Mouse (Mus musculus): Measurements from ENCODE around the gene Fam135a. TPM values are rescaled to one million over a fixed set of nuclear protein-coding genes. Genes with fewer than 3 reads are reported as not detected.

Gene Fam135a
- total RNA-seq, 2 experiments from 2014 or later = 36.3 to 37.5 TPM

DNA sequence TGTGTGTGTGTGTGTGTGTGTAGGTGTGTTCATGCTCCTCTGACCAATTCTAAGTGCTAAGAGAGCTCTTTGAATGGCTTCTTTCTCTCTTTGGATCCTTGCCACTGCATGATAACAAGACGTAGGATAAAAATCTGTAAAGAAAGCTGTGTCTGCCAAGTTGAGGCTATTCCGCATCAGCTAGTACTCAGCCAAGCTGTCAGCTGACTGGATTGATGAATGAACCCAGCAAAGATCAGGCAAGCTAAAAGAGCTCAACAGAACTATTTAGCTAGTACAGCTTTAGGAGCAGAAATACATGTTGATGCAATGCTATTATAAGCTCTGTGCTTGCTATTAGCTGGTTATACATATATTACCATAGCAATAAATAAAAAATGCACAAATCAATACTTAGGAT lies 25.7 kb downstream of the Fam135a start:
- intact Hi-C loops (cut with DNase I) = no loop called here
- DNase-seq (ENCODE audit: extremely low spot score in 1 of 2, low spot score in 2 of 2) = peak in 1 of 2 experiments; percentile 29

DNA sequence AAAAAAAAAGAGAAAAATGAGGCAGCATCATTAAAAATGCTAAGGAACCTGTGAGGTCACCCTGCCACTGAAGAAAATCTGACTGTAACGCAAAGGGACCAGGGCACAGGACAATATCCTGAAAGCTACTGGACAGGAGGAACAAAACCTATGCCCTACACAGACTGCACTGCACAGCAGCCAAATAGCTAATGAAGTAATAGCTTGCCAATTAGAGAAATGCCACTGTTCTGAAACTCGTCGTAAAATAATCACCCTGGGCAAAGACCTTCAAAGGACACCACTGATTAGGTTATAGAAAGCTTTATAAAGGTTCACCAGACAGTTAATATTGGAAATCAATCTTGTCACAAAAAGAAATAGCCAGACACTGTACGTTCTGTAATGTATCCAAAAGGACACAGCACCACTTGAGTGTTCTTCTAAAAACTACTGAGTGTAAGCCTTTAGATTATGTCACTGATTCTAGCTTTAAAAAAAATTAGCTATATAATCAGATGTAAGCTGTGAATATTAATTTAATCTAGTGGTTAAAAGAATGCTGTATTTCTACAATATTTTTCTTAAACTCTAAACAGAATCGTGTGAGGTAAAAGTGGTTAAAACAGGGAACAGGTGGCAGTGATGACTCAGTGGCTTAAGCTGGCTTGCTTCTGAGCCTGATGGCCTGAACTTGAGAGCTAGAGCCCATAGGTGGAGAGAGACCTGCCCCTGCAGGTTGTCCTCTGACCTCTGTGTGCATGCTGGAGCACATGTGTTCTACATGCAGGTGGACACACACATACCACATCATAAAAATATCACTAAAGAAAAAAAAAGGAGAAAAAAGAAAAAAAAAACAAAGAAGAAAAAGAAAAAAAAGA lies 26.5 kb downstream of the Fam135a start:
- no peak for DNase-seq (ENCODE audit: extremely low spot score in 1 of 2, low spot score in 2 of 2)
- intact Hi-C loops (cut with DNase I) = no loop called here

DNA sequence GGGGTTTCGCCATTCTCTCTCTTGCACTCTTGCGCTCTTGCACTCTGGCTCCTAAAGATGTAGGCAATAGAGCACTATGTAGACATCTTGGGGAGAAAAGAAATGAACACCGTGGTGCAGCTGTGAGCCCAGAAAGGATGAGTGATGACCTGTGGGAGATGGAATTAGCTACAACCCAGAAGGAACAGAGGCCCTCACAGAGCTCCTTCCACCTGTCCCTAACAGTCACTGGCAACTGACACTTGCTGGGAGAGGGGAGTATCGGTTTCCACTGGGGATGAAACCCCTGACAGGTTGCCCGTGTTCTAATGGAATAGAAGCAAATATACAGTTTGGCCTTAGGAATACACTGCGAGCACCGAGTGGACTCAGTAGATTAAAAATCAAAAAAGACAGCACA lies 31.3 kb downstream of the Fam135a start:
- intact Hi-C loops (cut with DNase I) = no loop called here
- DNase-seq (ENCODE audit: extremely low spot score in 1 of 2, low spot score in 2 of 2) = no peak

DNA sequence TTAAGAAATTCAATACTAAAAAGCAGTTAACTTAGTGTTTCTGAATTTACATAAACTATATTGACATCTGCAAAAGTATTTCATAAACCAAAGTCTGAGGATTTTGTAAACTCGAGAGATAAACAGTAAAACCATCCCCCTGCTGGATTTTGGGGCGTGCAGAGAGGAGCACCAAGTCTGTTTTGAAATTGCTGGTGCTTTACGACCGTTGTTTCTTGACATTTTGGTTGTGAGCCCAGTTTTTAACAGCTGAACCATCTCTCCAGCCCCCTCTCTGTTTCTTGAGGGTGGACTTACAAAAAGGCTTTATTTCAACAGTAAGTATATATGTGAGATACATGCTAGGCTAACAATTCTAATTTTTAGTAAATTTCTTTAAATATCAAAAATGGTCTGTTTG lies 33.4 kb downstream of the Fam135a start:
- DNase-seq (ENCODE audit: extremely low spot score in 1 of 2, low spot score in 2 of 2) = no peak
- intact Hi-C loops (cut with DNase I) = no loop called here

DNA sequence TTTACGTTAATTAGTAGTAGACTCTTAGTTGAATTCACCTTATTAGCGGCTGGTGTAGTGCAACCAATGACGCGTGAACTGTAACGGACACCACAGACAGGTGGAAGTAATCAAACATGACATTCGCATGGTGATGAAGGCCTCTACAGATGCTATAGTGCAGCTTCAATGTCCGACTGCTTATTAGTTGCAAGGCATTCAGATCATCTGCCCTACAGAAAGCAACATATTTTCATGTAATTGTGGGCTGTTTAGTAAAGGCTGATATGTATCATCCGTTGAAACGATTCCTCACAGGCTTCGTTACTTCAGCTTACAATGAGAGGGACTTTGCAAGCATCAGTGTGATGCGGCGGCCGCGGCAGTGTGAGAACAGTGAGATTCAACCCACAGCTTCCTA lies 44.4 kb downstream of the Fam135a start:
- intact Hi-C loops (cut with DNase I) = no loop called here
- no peak for DNase-seq (ENCODE audit: extremely low spot score in 1 of 2, low spot score in 2 of 2)

DNA sequence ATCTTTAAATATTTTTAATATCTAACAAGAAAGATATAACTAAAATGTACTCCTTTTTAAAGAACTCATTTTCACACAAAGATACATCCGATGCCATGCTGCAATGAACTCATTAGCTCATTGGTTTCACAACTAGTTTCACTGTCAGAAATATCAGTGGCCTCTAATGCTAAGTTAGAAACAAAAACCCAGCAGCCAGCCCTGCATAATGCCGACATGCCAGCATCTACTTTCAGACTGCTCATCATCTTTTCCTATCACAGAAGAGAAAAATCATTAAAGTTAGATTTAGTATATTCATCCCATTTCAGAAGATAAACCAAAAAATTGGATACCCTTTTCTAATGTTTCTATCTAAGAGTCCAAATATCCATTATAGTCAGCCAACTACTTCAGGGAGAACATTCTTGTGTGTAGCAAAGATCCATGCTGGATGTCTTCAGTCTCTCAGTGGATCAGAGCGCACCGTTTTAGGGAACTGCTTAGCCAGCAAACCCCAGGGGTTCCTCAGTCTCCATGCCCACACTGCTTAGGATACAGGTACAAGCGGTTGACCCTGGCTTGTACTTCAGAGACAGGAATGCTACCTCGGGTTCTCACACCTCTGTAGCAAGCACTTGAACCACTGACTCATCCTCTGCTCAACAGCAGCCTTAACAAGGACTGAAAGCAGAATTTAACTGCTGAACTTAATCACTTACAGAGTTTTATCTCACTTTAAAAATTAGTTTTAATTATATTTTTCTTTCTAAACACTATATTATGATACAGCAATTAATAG lies 53.2 kb downstream of the Fam135a start:
- no peak for DNase-seq (ENCODE audit: extremely low spot score in 1 of 2, low spot score in 2 of 2)
- intact Hi-C loops (cut with DNase I) = no loop called here

DNA sequence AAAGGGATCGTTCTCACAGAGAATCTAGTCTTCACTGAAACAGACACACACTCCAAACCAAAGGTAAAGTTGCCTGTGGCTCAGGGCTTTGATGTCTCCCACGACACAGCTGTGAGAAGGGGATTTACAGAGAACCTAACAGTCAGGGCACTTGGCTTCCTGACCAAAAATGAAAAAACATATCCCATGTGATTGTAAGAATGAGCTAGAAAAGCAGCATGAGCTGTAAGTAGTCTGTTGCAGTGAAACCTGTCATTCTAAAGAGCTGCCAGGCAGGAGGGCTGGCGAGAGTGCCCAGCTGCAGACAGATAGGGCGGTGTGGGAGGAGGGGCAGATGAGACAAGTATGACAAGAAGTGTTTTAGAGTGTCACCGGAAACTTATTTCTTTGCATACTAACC lies 54.5 kb downstream of the Fam135a start:
- intact Hi-C loops (cut with DNase I) = no loop called here
- no peak for DNase-seq (ENCODE audit: extremely low spot score in 1 of 2, low spot score in 2 of 2)

DNA sequence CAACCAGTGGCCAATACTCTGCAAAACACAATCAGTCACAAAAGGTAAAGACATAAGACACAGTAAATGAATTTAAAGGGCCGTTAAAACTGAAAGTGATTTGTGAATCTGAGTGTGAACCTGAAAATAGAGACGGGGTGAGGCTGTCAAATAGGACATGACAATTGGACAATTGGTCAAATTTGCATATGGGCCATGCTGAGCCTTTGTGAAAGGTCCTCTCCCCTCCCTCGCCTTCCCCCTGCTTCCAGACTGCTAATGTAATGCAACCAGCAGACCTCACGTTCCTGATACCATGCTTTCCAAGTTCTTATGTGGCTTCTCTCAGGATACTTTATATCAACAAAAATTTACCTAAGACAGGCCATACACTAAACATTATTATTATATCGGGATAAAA lies 57.1 kb downstream of the Fam135a start:
- intact Hi-C loops (cut with DNase I) = no loop called here
- DNase-seq (ENCODE audit: extremely low spot score in 1 of 2, low spot score in 2 of 2) = no peak

DNA sequence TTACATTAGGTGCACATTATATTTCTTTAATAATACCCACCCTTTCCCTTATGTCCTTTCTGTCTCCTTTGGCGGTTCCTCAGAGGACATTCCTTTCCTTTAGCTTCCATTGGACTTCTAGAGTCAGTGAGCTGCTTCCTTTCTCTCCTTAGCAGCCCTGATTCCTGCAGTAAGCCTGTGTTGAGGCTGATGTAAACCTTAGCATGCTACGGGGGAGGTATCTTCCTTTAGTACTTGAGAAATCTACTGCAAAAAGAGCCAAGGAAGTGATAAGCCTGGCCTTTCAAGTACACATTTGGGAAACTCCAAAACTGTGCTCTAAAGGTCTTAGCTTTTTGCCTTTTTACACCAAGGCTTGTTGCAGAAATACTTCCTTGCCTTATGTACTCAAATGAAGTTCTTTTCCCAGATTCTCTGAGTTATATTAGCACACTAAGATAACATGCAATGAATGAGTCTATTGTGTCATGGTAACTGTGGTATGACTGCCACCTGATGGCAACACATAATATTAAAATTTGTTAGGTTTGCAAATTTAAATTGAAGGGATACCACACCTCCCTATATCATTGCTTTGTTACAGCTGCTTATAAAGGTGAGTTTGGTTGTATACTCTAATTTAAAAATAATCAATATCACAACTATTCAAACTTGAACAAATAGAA lies 66.2 kb downstream of the Fam135a start:
- intact Hi-C loops (cut with DNase I) = loop anchor here (10.0 kb wide), 1 partner anchor 269 kb away; the partner anchor contains the start of gene B3gat2
- DNase-seq (ENCODE audit: extremely low spot score in 1 of 2, low spot score in 2 of 2) = no peak

DNA sequence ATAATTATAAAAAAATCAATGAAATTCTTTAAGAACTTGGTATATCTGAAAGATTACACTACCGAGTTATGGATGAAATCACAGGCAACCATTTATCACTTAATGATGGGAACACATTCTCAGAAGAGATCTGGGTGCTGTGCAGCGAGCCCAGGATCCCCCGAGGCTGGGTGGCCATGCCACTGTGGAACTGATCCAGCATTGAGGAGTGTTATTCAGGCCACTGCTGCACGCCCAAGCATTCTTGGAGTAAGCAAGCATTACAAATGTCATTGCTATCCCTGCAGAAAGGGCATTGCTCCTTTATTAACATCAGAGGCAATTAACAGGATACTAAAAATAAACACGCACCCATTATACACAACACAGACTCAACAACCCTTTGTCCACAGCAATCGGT lies 89.3 kb downstream of the Fam135a start:
- intact Hi-C loops (cut with DNase I) = no loop called here

DNA sequence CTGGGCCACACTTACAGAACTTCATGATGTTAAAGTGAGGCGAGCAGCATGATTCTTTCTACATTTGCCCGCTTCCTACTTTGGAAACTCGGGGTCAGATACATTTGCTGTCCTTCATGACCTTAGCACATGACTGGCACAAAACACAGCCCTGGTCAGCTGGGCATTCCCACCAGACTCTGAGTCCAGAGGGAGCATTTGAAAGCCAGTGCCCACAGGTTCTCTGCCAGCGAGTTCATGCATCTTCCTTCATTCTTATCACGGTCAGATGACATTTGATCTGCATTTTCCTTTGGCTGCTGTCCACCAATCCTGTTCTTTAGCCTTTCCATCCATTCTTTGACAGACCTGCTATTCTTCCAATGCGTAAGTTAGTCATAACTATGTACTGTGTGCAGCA lies 90.1 kb downstream of the Fam135a start:
- intact Hi-C loops (cut with DNase I) = no loop called here
- DNase-seq (ENCODE audit: extremely low spot score in 1 of 2, low spot score in 2 of 2) = no peak

More for the DNA sequence above, 89.3 kb downstream of the Fam135a start:
- no peak for DNase-seq (ENCODE audit: extremely low spot score in 1 of 2, low spot score in 2 of 2)

DNA sequence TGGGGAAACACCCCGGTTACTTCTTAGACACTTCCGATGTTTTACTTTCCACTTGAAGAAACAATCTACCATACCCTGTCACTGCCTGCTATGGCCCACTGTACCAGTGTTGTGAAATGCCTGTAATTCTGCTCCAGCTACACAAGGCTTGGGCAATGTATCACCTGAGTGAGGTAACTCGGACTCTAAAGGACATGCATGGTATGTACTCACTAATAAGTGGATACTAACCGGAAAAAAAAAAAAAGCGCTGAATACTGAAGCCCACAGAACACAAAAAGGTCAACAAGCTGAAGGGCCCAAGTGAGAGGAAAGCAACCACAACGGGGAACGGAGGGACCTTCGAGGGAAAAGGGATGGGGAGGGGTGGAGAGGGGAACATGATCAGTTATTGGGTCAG lies 92.5 kb downstream of the Fam135a start:
- no peak for DNase-seq (ENCODE audit: extremely low spot score in 1 of 2, low spot score in 2 of 2)
- intact Hi-C loops (cut with DNase I) = loop anchor here (5.0 to 10.0 kb wide), 3 partner anchors 85 to 183 kb away; partner anchors contain the start of gene Smap1

DNA sequence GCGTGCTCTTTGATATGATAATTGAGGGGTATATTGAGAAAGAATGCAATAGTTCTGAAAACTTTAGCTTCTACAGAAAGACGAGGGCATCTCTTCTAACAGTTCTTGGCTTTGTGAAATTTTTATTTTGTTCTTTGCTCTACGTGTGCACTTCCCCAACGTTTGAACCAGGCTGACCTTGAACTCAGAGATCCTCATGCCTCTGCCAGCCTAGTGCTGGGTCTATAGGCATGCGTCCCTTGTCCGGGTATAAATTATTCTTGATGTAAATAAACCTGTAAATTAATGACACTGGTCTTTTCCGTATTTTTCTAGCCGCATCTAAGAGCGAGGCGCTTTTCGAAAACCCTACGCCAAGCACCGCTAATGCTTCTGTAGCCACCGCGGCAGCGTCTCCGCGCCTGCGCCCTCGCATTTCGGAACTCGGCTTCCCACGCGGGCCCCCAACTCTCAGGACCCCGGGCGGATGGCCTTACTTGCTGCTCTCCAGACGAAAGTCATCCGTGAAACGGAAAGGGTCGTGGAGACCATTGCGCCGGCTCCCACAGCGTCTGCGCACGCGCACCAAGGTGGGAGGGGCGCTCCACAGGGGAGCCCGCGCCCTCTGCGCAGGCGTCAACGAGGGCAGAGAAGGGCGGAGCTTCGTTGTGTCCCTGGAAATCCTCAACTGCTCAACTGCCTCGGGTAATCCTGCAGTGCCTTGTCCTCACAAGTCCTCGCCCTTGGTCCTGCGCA lies 94.9 kb downstream of the Fam135a start, which contains the start of gene Sdhaf4:
Sdhaf4 (minus strand) TSS at position 587 of the 735 bp plus-strand sequence.
- peak; percentile 87 to 93 for DNase-seq (ENCODE audit: extremely low spot score in 1 of 2, low spot score in 2 of 2)
- intact Hi-C loops (cut with DNase I) = loop anchor here (5.0 to 10.0 kb wide), 3 partner anchors 83 to 180 kb away; partner anchors contain the start of gene Smap1

DNA sequence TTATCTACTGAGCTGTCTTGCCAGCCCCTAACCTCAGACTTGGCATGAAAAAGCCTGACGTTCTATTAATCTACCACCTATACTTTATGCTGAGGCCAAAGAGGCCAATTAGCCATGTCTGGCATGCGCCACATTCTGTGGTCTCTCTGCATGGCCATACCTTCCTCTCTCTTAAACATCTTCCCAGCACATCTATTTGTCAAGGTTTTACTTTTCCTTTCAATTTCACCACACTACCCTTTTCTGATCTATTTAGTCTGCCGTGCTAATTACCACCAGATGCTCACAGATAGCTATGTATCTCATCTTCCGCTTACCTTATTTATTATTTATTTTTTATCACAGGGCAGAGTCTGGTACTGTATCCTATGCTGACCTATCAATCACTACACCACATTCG lies 100.8 kb downstream of the Fam135a start:
- DNase-seq (ENCODE audit: extremely low spot score in 1 of 2, low spot score in 2 of 2) = no peak
- intact Hi-C loops (cut with DNase I) = no loop called here

DNA sequence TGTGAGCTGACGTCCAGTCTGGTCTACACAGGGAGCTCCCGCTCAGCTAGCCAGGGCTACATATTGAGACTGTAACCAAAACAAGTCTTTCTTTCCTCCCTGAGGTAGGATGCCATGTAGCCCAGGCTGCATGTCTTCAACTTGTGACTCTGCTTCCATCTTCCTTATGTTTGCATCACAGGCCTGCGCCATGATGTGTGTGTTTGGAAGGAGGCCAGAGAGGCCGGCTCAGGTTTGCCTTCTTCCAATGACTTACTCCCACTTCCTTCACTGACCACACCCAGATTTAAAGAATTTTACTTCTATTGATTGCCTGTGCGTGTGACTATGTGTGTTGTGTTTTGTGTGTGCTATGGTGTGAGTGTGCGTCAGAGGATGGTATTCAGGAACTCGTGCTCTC lies 101.3 kb downstream of the Fam135a start:
- intact Hi-C loops (cut with DNase I) = no loop called here
- no peak for DNase-seq (ENCODE audit: extremely low spot score in 1 of 2, low spot score in 2 of 2)

DNA sequence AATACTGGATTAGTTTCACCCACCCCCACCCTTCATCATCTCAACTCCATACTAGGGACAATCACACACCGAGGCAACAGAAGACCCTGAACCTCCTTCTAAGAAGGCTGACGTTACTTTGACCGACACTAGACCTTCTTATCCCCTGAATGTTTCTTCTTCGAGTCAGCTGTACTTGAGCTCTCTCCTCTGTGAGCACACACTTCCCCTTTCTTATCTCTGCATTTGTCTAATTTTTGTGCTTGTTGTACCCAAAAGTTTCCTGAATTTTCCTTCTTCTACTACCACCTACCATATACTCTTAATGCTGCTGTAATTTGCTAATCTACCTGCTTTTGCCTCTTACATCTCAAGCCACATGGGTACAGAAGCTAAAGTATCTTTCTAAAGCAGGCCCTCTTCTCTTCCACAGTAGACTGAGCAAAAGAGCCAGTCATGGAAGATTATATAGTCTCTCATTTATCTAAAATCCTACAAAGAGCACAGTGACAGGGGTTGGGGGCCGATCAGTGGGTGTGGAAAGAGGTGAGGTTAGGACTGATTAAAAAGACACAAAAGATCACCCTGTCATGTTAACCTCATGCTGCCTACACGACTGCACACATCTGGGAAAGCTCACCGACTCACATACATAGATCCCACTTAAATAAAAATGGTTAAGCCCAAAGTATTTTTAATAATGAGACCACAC lies 101.9 kb downstream of the Fam135a start:
- intact Hi-C loops (cut with DNase I) = no loop called here
- DNase-seq (ENCODE audit: extremely low spot score in 1 of 2, low spot score in 2 of 2) = no peak

DNA sequence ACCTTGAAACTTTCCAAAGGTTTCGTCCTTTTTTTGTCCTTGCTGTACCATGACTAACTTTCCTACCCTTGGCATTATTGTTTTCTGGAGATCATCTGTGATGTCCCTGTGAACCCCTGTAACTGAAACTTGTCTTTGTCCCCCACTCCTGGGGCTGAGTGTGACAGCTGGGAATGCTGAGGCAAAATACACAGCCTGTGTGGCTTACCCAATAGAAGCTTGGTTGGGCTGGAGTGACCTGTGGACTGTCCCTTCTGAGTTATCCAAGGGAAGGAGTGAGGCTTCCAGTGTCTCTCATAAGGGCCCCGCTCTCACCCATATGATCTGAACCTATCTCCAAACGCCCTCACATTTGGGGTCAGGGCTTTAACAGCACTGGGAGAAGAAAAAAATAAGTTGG lies 102.6 kb downstream of the Fam135a start:
- intact Hi-C loops (cut with DNase I) = no loop called here
- DNase-seq (ENCODE audit: extremely low spot score in 1 of 2, low spot score in 2 of 2) = no peak

DNA sequence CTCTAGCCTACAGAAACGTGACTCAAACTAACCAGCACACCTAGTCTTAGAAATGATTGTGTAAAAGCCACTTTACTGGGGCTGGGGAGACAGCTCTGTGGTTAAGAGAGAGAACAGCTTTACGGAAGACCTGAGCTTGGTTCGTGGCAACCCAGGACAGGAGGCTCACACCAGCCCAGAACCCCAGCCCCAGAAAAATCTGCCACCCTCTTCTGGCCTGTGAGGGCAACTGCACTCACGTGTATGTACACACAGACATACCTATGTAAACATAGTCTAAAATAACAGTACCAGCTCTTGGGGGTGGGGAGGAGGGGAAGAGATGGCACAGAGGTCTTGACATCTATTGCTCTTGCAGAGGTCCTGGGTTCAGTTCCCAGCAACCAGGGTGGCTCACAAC lies 104.7 kb downstream of the Fam135a start:
- DNase-seq (ENCODE audit: extremely low spot score in 1 of 2, low spot score in 2 of 2) = no peak
- intact Hi-C loops (cut with DNase I) = no loop called here
